Mouse (Mus musculus) thymus, adult 2 months (tissue): Measurements from ENCODE around the gene Stim1.

Experiments
- CTCF ChIP-seq: fragments of 200-500 bp; IDR thresholded peaks from 2 replicates; pipeline ENCODE4 v1.5.1; 2012; ENCODE audit warnings: mild to moderate bottlenecking, control low read depth, low read length, moderate library complexity, borderline replicate concordance; ENCODE audit not compliant: control insufficient read depth, poor library complexity, insufficient read depth; ENCODE audit errors: extremely low read depth
- POLR2A ChIP-seq: fragments of 200-500 bp; IDR thresholded peaks from 2 replicates; pipeline ENCODE4 v1.6.1; 2012; ENCODE audit warnings: mild to moderate bottlenecking, low read length, control low read depth, moderate library complexity; ENCODE audit not compliant: control insufficient read depth, poor library complexity, insufficient read depth; ENCODE audit errors: extremely low read depth

DNA sequence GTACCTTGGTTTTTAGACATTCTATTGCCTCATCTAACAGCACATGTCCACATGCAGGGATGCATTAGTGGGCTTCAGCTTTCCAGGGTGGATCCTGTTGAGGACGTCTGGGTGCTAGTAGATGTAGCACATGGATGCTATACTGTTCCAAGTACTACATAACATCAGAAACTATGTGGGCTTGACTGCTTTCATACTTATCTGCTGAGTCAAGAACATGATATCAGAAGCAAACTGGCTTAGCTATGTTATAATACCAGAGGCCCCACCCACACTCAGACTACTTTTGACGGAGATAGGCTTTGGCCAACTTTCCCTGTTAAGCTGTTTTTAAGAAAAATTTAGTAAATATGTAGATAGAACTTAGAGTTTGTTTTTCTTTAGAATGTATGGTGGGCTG lies 176.7 kb downstream of the Stim1 start:
- TF ChIP-seq CTCF (no peak), POLR2A (no peak)
